Mouse (Mus musculus) neural tube, embryonic 14.5 days (tissue): ENCODE measurements around the gene Kdm5a. TPM values are rescaled to one million over a fixed set of nuclear protein-coding genes. Genes with fewer than 3 reads are reported as not detected.

Source experiments
- ATAC-seq: fragments of 200-750 bp; cut with Nextera tagmentation; 2 replicates; pipeline ENCODE4 v1.8.0; 2017; ENCODE audit warnings: low read depth, mild to moderate bottlenecking, moderate TSS enrichment, moderate library complexity
- H3K27ac ChIP-seq: fragments of 300-500 bp; sonication (generic); 2 replicates; pipeline ENCODE4 v1.5.1; 2014; ENCODE audit warnings: low read depth, mild to moderate bottlenecking, control low read depth, low read length, moderate library complexity, mixed read lengths
- H3K27me3 ChIP-seq: fragments of 300-500 bp; sonication (generic); 2 replicates; pipeline ENCODE4 v1.6.1; 2014; ENCODE audit warnings: low read length; ENCODE audit not compliant: control insufficient read depth, insufficient read depth
- H3K36me3 ChIP-seq: fragments of 300-500 bp; sonication (generic); 2 replicates; pipeline ENCODE4 v1.6.1; 2014; ENCODE audit warnings: low read length, mixed read lengths; ENCODE audit not compliant: control insufficient read depth, insufficient read depth
- H3K4me1 ChIP-seq: fragments of 300-500 bp; sonication (generic); 2 replicates; pipeline ENCODE4 v1.6.1; 2014; ENCODE audit warnings: low read length; ENCODE audit not compliant: control insufficient read depth, insufficient read depth
- H3K4me2 ChIP-seq: fragments of 300-500 bp; sonication (generic); 2 replicates; pipeline ENCODE4 v1.6.1; 2014; ENCODE audit warnings: mild to moderate bottlenecking, low read depth, low read length, control low read depth
- H3K4me3 ChIP-seq: fragments of 300-500 bp; sonication (generic); 2 replicates; pipeline ENCODE4 v1.5.1; 2014; ENCODE audit warnings: low read depth, low read length, control low read depth, mixed read lengths
- H3K9ac ChIP-seq: fragments of 300-500 bp; sonication (generic); replicated peaks from 2 replicates; pipeline ENCODE4 v1.6.1; 2014; ENCODE audit warnings: low read depth, mild to moderate bottlenecking, control low read depth, low read length, mixed read lengths
- H3K9me3 ChIP-seq: fragments of 300-500 bp; sonication (generic); 2 replicates; pipeline ENCODE4 v1.6.1; 2016; ENCODE audit warnings: low read length; ENCODE audit not compliant: control insufficient read depth
- WGBS: fragments of 180-500 bp; shearing (Covaris S2); extraction: QIAGEN DNeasy Blood & Tissue Kit; methylation state at CpG from one replicate; pipeline ENCODE4 v1.1.7; 2014; 5-methylcytosine and 5-hydroxymethylcytosine counted together
- polyA plus RNA-seq: library from polyadenylated mRNA; unstranded; fragments of >200 nt; fragmentation: Nextera tagmentation; extraction: Ambion mirVana; gene quantifications from 2 replicates; pipeline ENCODE4 v1.2.1, GENCODE M21; 2014

The Kdm5a gene
- polyA plus RNA-seq, 1 experiment from 2014 or later, result 35.0 TPM

- no peak for ATAC-seq
- Histone ChIP-seq H3K36me3 (no peaks in the 10 kb centered on the region), H3K4me2 (no peak overlapping the region), H3K9me3 (no peaks in the 10 kb centered on the region), H3K4me3 (no peak overlapping the region), H3K27me3 (no peaks in the 10 kb centered on the region), H3K9ac (no peak overlapping the region), H3K4me1 (no peaks in the 10 kb centered on the region), H3K27ac (no peak overlapping the region)
- 80% methylated on average over 5 of the region's 5 CpGs for WGBS
Observed at GRCm38 (mm10) chr6:120453103-120453445, 89.2 kb downstream of the Kdm5a start.

- 90% methylated on average over 3 of the region's 3 CpGs for WGBS
- no peak overlapping the region for H3K4me2 ChIP-seq
- H3K4me1 ChIP-seq, result no peaks in the 10 kb centered on the region
- no peak for ATAC-seq
- no peak overlapping the region for H3K27ac ChIP-seq
- H3K9ac ChIP-seq, result no peak overlapping the region
- no peaks in the 10 kb centered on the region for H3K36me3 ChIP-seq
- H3K4me3 ChIP-seq, result no peak overlapping the region
- H3K27me3 ChIP-seq, result no peaks in the 10 kb centered on the region
- no peaks in the 10 kb centered on the region for H3K9me3 ChIP-seq
Observed at GRCm38 (mm10) chr6:120453556-120453955, 89.6 kb downstream of the Kdm5a start.

GRCm38 (mm10) chr6:120454627-120455077, 90.7 kb downstream of the Kdm5a start:
- Histone ChIP-seq H3K27me3 (no peaks in the 10 kb centered on the region), H3K4me3 (no peak overlapping the region), H3K4me2 (no peak overlapping the region), H3K4me1 (no peaks in the 10 kb centered on the region), H3K27ac (no peak overlapping the region), H3K9ac (no peak overlapping the region), H3K36me3 (no peaks in the 10 kb centered on the region), H3K9me3 (no peaks in the 10 kb centered on the region)
- WGBS, result 73% methylated on average over 11 of the region's 11 CpGs
- ATAC-seq, result no peak

DNA sequence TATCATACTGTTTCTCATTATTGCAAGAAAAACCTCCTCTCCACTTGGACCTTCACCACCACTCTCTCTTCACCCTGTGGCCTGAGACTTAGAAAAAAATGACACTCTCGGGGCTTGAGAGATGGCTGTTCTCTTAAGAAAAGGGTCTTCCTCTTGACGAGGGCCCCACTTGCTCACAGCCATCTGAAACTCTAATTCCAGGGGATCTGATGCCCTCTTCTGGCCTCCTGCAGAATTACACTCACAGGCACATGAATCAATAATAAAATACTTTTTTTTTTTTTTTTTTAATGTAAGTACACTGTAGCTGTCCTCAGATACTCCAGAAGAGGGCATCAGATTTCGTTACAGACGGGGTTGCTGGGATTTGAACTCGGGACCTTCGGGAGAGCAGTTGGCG, 93.2 kb downstream of the Kdm5a start:
- Histone ChIP-seq H3K4me2 (no peak overlapping the region), H3K9ac (no peak overlapping the region), H3K27ac (no peak overlapping the region), H3K9me3 (no peaks in the 10 kb centered on the region), H3K27me3 (peaks cover 6% of the 10 kb centered on the region; the same call in 1 of the 2 replicates), H3K4me3 (no peak overlapping the region), H3K4me1 (no peaks in the 10 kb centered on the region), H3K36me3 (no peaks in the 10 kb centered on the region)
- ATAC-seq, result no peak
- 70% methylated on average over 7 of the region's 7 CpGs for WGBS

GRCm38 (mm10) chr6:120457751-120458150, 93.8 kb downstream of the Kdm5a start:
- 86% methylated on average over 5 of the region's 5 CpGs for WGBS
- ATAC-seq, result no peak
- H3K4me3 ChIP-seq, result no peak overlapping the region
- no peaks in the 10 kb centered on the region for H3K4me1 ChIP-seq
- H3K27ac ChIP-seq, result no peak overlapping the region
- no peak overlapping the region for H3K4me2 ChIP-seq
- H3K36me3 ChIP-seq, result no peaks in the 10 kb centered on the region
- no peaks in the 10 kb centered on the region for H3K9me3 ChIP-seq
- H3K9ac ChIP-seq, result no peak overlapping the region
- peaks cover 8% of the 10 kb centered on the region; the same call in 1 of the 2 replicates for H3K27me3 ChIP-seq

GRCm38 (mm10) chr6:120461217-120461616, 97.3 kb downstream of the Kdm5a start:
- H3K9ac ChIP-seq, result no peak overlapping the region

GRCm38 (mm10) chr6:120462251-120462650, 98.3 kb downstream of the Kdm5a start:
- H3K27ac ChIP-seq, result no peak overlapping the region
- no peaks in the 10 kb centered on the region for H3K4me1 ChIP-seq
- H3K4me3 ChIP-seq, result no peak overlapping the region
- no peak for ATAC-seq
- WGBS, result 46% methylated on average over 6 of the region's 6 CpGs
- H3K36me3 ChIP-seq, result no peaks in the 10 kb centered on the region
- no peak overlapping the region for H3K9ac ChIP-seq
- peaks cover 11% of the 10 kb centered on the region for H3K27me3 ChIP-seq
- no peak overlapping the region for H3K4me2 ChIP-seq
- H3K9me3 ChIP-seq, result no peaks in the 10 kb centered on the region

More at GRCm38 (mm10) chr6:120461217-120461616, 97.3 kb downstream of the Kdm5a start:
- 68% methylated on average over 15 of the region's 15 CpGs for WGBS
- Histone ChIP-seq H3K4me2 (no peak overlapping the region), H3K4me1 (no peaks in the 10 kb centered on the region), H3K36me3 (no peaks in the 10 kb centered on the region), H3K27me3 (peaks cover 11% of the 10 kb centered on the region), H3K27ac (no peak overlapping the region), H3K9me3 (no peaks in the 10 kb centered on the region), H3K4me3 (no peak overlapping the region)
- no peak for ATAC-seq

DNA sequence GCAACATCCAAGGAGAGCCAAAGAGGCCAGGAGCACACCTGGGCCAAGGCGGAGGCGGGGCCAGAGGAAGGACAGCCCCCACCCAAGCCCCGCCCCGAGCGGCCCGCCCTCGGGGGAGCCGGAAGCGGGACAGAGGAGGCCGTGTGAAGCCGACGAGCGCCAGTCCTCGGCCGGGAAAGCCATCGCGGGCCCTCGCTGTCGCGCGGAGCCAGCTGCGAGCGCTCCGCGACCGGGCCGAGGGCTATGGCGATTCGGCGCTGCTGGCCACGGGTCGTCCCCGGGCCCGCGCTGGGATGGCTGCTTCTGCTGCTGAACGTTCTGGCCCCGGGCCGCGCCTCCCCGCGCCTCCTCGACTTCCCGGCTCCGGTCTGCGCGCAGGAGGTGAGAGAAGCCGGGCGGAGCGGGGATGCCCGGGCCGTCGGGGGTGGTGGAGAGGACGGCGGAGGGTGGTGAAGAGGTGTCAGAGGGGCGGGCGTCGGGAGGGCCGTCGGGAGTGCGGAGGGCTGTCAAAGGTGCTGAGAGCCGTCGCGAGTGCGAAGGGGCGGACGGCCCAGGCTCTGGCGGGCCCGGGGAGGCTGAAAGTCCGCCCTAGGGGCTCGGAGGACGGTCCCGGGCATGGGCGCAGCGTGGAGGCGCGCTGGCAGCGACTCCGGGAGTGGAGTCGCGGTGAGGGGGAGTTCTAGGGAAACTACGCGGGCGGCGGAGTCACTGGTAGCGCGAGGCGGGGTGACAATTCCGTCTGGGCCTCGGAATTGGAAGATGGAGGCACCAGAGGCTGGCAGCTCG, 99.4 kb downstream of the Kdm5a start, which contains the start of gene Il17ra:
TSS of gene Il17ra (plus strand) at position 162 of the 786 bp plus-strand sequence.
- H3K4me3 ChIP-seq, result peak within 1 kb of the TSS; percentile 48
- H3K4me2 ChIP-seq, result peak within 1 kb of the TSS; percentile 56
- WGBS, result under 1% methylated on average over 66 of the region's 90 CpGs
- H3K27me3 ChIP-seq, result peaks cover 11% of the 10 kb centered on the region
- no peak within 1 kb of the TSS for H3K27ac ChIP-seq
- H3K9me3 ChIP-seq, result no peaks in the 10 kb centered on the region
- no peaks in the 10 kb centered on the region for H3K36me3 ChIP-seq
- peak; percentile 87 for ATAC-seq
- peak within 1 kb of the TSS; percentile 37 for H3K9ac ChIP-seq
- H3K4me1 ChIP-seq, result no peaks in the 10 kb centered on the region

GRCm38 (mm10) chr6:120463884-120464283, 100.0 kb downstream of the Kdm5a start:
- Histone ChIP-seq H3K27me3 (peaks cover 11% of the 10 kb centered on the region), H3K4me3 (peak overlapping the region; percentile 48), H3K9ac (no peak overlapping the region), H3K9me3 (no peaks in the 10 kb centered on the region), H3K27ac (no peak overlapping the region), H3K4me1 (no peaks in the 10 kb centered on the region), H3K36me3 (no peaks in the 10 kb centered on the region), H3K4me2 (peak overlapping the region; percentile 56)
- no peak for ATAC-seq
- 4% methylated on average over 11 of the region's 11 CpGs for WGBS
